Mouse (Mus musculus): ENCODE results near the gene Snap23. TPM values are rescaled to one million over a fixed set of nuclear protein-coding genes. Genes with fewer than 3 reads are reported as not detected.

Snap23 gene
- 60.2 and 62.6 TPM in 2 replicates for polyA plus RNA-seq (2016; fragmentation: Nextera tagmentation; extraction: Ambion mirVana)

DNA sequence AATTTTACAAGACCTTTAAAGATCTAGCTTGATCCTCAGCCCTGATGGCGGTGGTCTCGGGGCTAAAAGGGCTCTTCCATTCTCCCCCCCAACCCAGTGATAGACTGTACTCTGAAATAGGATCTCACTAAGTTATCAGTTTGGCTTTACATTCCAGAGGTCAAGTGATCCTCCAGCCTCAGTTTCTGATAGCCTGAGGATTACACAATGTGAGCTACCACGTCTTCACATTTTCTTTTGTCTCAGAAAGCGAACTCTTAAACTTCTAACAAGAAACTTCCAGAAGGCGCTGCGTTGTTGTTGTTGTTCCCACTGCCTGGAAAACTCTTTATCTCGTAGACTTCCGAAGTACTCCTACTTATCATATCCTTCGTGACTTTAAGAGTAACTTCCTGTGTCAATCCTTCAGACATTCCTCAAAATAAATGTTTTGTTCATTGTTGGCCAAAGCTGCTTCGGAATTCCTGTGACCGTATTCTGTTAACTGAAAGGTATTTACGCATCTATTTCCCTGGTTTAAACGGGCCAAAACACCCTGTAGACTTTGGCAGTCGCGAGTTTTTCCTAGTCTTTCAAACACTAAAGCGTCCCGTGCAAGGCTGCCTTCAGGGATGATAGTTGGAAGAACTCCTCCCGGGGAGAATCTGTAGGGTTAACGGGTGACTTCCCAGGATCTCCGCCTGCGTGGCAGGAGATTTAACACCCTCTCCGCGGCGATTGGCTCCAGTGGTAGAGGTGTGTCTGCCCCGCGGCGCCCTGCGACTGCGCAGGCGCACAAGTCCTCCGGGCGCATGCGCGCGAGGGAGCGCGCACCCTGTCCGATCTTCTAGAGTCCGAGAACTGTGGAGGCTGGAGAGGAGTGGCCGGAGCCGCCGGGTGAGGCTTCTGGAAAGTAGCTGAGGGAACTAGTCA is at the start of gene Snap23:
Gene Snap23 (plus strand): TSS at position 786 of the 912 bp plus-strand sequence.
- WGBS = 2% methylated on average over 42 of the region's 42 CpGs
- DNase-seq (ENCODE audit: low spot score) = peak; percentile 97
- Histone ChIP-seq H3K4me3 (peak within 1 kb of the TSS; percentile 83), H3K27ac (peak within 1 kb of the TSS; percentile 90), H3K27me3 (ENCODE audit: low read depth, poor library complexity, severe bottlenecking) (no peaks in the 10 kb centered on the region), H3K4me1 (peaks cover 20% of the 10 kb centered on the region), H3K36me3 (peaks cover 11% of the 10 kb centered on the region), H3K9me3 (replicated peaks) (no peaks in the 10 kb centered on the region)

GRCm38 (mm10) chr2:120518547-120519210 is 48.8 kb upstream of the Snap23 start:
- H3K4me3 ChIP-seq = no peak overlapping the region
- DNase-seq (ENCODE audit: low spot score) = no peak
- no peak overlapping the region for H3K27ac ChIP-seq
- no peaks in the 10 kb centered on the region for H3K4me1 ChIP-seq
- H3K36me3 ChIP-seq = peaks cover 100% of the 10 kb centered on the region
- no peaks in the 10 kb centered on the region for H3K27me3 ChIP-seq (ENCODE audit: low read depth, poor library complexity, severe bottlenecking)
- 91% methylated on average over 5 of the region's 5 CpGs for WGBS
- no peaks in the 10 kb centered on the region for H3K9me3 ChIP-seq (replicated peaks)

DNA sequence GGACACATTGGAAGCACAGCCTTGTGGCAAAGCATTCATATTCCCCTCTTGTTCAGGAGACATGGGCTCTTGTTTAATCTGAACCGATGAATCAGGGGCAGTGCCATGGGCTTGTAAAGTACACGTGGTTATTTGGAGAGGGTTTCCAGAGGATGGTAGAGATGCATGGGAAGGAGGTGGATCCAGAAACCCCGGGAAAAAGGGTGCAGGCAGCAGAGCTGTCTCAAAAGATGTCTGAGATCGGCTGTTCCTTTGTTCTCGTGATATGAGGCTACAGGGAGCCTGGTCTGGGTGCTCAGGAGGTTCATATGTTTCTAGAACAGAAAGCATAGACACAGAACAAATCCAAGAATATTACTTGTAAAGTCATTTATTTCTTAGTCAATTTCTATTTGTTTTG is 40.7 kb upstream of the Snap23 start:
- DNase-seq (ENCODE audit: low spot score) = no peak
- no peak overlapping the region for H3K4me3 ChIP-seq
- 92% methylated on average over 5 of the region's 5 CpGs for WGBS
- no peaks in the 10 kb centered on the region for H3K27me3 ChIP-seq (ENCODE audit: low read depth, poor library complexity, severe bottlenecking)
- H3K27ac ChIP-seq = no peak overlapping the region
- peaks cover 100% of the 10 kb centered on the region for H3K36me3 ChIP-seq
- no peaks in the 10 kb centered on the region for H3K9me3 ChIP-seq (replicated peaks)
- no peaks in the 10 kb centered on the region for H3K4me1 ChIP-seq

DNA sequence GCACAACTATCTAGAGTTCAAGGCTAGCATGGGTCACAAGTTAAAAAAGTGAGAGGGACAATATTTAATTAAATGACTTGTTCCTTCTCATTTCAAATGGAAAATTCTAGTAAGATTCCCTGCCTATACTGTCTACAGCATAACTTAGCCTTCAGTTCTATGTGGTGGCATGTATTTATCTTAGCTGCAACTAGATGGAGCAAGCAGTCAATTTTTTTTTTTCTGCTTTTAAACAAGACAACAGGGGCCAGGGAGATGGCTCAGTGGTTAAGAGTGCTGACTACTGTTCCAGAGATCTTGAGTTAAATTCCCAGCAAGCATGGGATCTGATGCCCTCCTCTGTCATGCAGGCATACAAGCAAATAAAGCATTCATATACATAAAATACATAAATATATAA is 37.9 kb upstream of the Snap23 start:
- H3K27me3 ChIP-seq (ENCODE audit: low read depth, poor library complexity, severe bottlenecking) = no peaks in the 10 kb centered on the region
- no peaks in the 10 kb centered on the region for H3K4me1 ChIP-seq
- H3K27ac ChIP-seq = no peak overlapping the region
- H3K36me3 ChIP-seq = peaks cover 99% of the 10 kb centered on the region
- no peaks in the 10 kb centered on the region for H3K9me3 ChIP-seq (replicated peaks)
- H3K4me3 ChIP-seq = no peak overlapping the region
- DNase-seq (ENCODE audit: low spot score) = no peak

DNA sequence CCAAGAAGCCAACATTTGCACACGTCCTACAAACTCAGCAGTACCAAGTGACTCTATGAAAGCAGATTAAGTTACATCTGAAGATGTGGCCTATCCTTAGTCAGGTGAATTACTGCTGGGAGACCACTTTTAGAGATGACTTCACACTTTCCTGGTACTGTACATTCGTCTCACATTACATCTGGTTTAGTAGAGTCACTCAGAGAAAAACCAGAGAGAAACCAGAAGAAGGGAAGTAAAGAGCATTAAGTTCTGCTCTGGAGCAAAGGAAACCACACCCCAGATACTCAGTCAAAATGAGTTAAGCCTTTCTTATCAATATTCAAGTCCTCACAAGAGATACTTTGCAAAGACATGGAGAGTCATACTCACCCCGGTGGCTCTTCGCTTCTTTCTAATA is 36.2 kb upstream of the Snap23 start:
- Histone ChIP-seq H3K36me3 (peaks cover 99% of the 10 kb centered on the region), H3K27ac (no peak overlapping the region), H3K4me3 (no peak overlapping the region), H3K27me3 (ENCODE audit: low read depth, poor library complexity, severe bottlenecking) (no peaks in the 10 kb centered on the region), H3K9me3 (replicated peaks) (no peaks in the 10 kb centered on the region), H3K4me1 (no peaks in the 10 kb centered on the region)
- DNase-seq (ENCODE audit: low spot score) = no peak
- WGBS = 86% methylated on average over 4 of the region's 4 CpGs

DNA sequence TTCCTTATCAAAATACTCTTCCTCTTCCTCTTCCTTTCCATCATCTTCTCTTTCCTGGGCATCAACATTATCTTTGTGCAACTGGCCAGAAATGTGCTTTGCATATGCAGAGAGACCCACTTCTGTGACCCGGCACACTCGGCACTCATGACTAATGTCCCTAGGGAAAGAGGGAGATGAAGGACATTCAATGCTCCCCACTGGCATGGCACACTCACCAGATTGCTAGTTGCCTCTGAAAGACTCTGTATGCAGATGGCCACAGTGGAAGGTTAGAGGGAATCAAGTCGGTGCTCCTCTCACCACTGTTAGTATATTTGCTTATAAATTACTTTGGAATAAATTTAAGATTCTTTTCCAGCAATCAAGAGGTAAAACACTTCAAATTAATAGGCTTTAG is 28.1 kb upstream of the Snap23 start:
- H3K4me3 ChIP-seq = no peak overlapping the region
- H3K27ac ChIP-seq = no peak overlapping the region
- no peak for DNase-seq (ENCODE audit: low spot score)
- no peaks in the 10 kb centered on the region for H3K9me3 ChIP-seq (replicated peaks)
- peaks cover 62% of the 10 kb centered on the region for H3K36me3 ChIP-seq
- 93% methylated on average over 3 of the region's 3 CpGs for WGBS
- H3K4me1 ChIP-seq = no peaks in the 10 kb centered on the region
- H3K27me3 ChIP-seq (ENCODE audit: low read depth, poor library complexity, severe bottlenecking) = no peaks in the 10 kb centered on the region

DNA sequence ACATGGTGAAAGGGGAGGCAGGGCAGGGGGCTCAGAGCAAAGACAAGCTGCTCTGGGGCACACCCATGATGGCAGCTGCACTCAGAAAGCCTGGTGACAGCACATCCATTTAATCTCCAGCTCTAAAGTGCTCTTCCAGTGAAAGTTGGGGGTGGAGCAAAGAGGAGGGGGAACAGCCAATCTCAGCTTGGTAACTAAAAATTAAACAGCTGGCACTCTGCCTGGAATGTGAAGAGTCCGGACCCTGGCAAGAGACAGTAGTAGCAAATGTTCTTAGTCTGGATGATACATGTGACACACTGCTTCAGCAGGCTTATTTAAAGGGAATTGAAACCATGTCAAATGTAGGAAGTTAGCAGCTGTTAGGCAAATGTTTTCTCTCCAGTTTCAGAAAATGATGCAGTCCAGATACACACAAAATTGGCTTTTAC is 27.7 kb upstream of the Snap23 start:
- no peaks in the 10 kb centered on the region for H3K27me3 ChIP-seq (ENCODE audit: low read depth, poor library complexity, severe bottlenecking)
- peaks cover 62% of the 10 kb centered on the region for H3K36me3 ChIP-seq
- no peak for DNase-seq (ENCODE audit: low spot score)
- WGBS = 68% methylated on average over 1 of the region's 1 CpGs
- no peaks in the 10 kb centered on the region for H3K4me1 ChIP-seq
- H3K9me3 ChIP-seq (replicated peaks) = no peaks in the 10 kb centered on the region
- H3K4me3 ChIP-seq = no peak overlapping the region
- H3K27ac ChIP-seq = no peak overlapping the region

DNA sequence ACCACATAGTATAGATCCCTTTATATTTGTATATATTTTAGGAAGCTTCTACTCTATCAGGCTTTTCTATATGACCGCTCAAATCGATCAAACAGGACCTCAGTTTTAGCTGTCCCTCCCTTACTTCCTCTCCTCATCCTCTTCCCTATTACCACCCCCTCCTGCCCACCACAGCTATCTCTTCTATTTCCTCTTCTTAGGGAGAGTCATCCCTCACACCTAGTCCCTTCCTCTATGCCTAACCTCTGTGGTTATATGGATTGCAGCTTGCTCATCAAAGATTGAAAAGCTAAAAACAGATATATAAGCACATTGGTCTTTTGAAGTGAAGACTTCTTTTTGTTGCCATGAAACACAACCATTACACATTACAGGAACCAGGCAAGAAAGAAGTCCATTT is 22.7 kb upstream of the Snap23 start:
- H3K27me3 ChIP-seq (ENCODE audit: low read depth, poor library complexity, severe bottlenecking) = no peaks in the 10 kb centered on the region
- DNase-seq (ENCODE audit: low spot score) = no peak
- H3K4me1 ChIP-seq = no peaks in the 10 kb centered on the region
- no peaks in the 10 kb centered on the region for H3K9me3 ChIP-seq (replicated peaks)
- no peak overlapping the region for H3K4me3 ChIP-seq
- H3K27ac ChIP-seq = no peak overlapping the region
- peaks cover 63% of the 10 kb centered on the region for H3K36me3 ChIP-seq
- WGBS = 97% methylated on average over 2 of the region's 2 CpGs

DNA sequence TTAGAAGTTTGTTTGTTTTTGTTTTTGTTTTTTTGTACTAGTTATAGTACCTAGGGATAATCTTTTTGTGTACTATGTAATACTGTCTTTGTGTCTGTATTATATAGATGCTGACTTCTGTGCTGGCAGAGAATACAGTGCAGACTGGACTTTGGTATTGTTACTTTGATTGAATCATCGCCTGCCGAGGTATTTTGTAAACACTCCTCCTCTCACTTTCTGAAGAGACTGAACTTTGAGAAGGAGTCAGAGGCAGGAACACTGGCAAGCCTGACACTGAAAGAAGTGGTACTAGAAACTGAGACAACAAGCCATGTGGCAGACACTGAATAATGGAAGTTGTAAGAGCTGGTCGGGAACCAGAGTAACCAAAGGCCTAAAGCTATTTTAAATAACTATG is 10.6 kb upstream of the Snap23 start:
- Histone ChIP-seq H3K4me3 (no peak overlapping the region), H3K27ac (no peak overlapping the region), H3K4me1 (no peaks in the 10 kb centered on the region), H3K27me3 (ENCODE audit: low read depth, poor library complexity, severe bottlenecking) (no peaks in the 10 kb centered on the region), H3K9me3 (replicated peaks) (no peaks in the 10 kb centered on the region), H3K36me3 (peaks cover 66% of the 10 kb centered on the region)
- no peak for DNase-seq (ENCODE audit: low spot score)
- WGBS = 88% methylated on average over 3 of the region's 3 CpGs

GRCm38 (mm10) chr2:120558813-120559212 is 8.7 kb upstream of the Snap23 start:
- Histone ChIP-seq H3K27ac (no peak overlapping the region), H3K9me3 (replicated peaks) (no peaks in the 10 kb centered on the region), H3K36me3 (peaks cover 49% of the 10 kb centered on the region), H3K27me3 (ENCODE audit: low read depth, poor library complexity, severe bottlenecking) (no peaks in the 10 kb centered on the region), H3K4me3 (no peak overlapping the region), H3K4me1 (peaks cover 5% of the 10 kb centered on the region)
- DNase-seq (ENCODE audit: low spot score) = no peak
- WGBS = 84% methylated on average over 3 of the region's 3 CpGs

GRCm38 (mm10) chr2:120561524-120561923 is 5.9 kb upstream of the Snap23 start:
- WGBS = 93% methylated on average over 1 of the region's 1 CpGs
- no peak overlapping the region for H3K4me3 ChIP-seq
- peaks cover 5% of the 10 kb centered on the region for H3K4me1 ChIP-seq
- no peak for DNase-seq (ENCODE audit: low spot score)
- no peaks in the 10 kb centered on the region for H3K27me3 ChIP-seq (ENCODE audit: low read depth, poor library complexity, severe bottlenecking)
- no peak overlapping the region for H3K27ac ChIP-seq
- no peaks in the 10 kb centered on the region for H3K9me3 ChIP-seq (replicated peaks)
- H3K36me3 ChIP-seq = peaks cover 28% of the 10 kb centered on the region

GRCm38 (mm10) chr2:120562859-120563234 is 4.6 kb upstream of the Snap23 start:
- Histone ChIP-seq H3K36me3 (peaks cover 18% of the 10 kb centered on the region), H3K4me3 (peak overlapping the region; percentile 94), H3K27me3 (ENCODE audit: low read depth, poor library complexity, severe bottlenecking) (no peaks in the 10 kb centered on the region), H3K9me3 (replicated peaks) (no peaks in the 10 kb centered on the region), H3K4me1 (peaks cover 8% of the 10 kb centered on the region), H3K27ac (peak overlapping the region; percentile 96)
- no peak for DNase-seq (ENCODE audit: low spot score)
- 25% methylated on average over 9 of the region's 9 CpGs for WGBS

DNA sequence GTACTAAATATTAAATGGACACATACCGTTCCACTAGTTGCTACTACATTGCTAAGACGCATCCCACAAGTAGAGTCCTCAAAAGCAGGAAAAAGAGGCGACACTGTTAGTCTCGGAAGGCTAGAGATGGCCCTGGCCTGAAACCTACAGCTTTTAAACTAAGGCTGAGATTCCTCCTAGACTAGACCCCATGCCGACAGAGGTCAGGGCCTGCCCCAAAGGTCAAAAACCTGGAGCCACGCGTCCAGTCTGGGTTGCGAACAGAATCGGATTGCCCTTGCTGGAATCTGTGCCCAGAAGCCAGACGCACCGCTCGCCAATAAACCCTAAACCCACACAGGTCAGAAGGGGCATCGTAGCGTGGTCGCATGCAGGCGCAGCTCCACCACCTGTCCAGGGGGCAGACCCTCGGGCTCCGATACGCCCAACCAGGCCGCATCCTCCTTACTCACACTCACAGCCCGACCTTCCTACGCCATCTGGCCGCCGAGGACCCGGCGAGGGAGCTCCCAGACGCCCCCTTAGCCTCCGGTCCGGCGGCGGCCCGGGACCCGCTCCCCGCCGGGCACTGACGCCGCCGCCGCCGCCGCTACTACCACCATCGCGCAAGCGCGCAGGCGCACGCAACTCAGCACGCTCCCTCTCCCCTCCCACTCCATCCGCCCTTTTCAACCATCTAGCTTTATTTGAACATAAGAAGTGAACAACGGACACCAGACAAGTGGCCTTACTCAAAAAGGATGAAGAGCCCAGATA is 4.1 kb upstream of the Snap23 start, which contains the start of gene Zfp106:
Gene Zfp106 (minus strand): TSS at position 609 of the 756 bp plus-strand sequence.
- H3K27me3 ChIP-seq (ENCODE audit: low read depth, poor library complexity, severe bottlenecking) = no peaks in the 10 kb centered on the region
- peak; percentile 90 for DNase-seq (ENCODE audit: low spot score)
- H3K9me3 ChIP-seq (replicated peaks) = no peaks in the 10 kb centered on the region
- peaks cover 12% of the 10 kb centered on the region for H3K4me1 ChIP-seq
- peak within 1 kb of the TSS; percentile 96 for H3K27ac ChIP-seq
- H3K4me3 ChIP-seq = peak within 1 kb of the TSS; percentile 94
- H3K36me3 ChIP-seq = peaks cover 17% of the 10 kb centered on the region
- WGBS = under 1% methylated on average over 50 of the region's 50 CpGs
